Mouse (Mus musculus): ENCODE data around the gene Cebpe.

DNA sequence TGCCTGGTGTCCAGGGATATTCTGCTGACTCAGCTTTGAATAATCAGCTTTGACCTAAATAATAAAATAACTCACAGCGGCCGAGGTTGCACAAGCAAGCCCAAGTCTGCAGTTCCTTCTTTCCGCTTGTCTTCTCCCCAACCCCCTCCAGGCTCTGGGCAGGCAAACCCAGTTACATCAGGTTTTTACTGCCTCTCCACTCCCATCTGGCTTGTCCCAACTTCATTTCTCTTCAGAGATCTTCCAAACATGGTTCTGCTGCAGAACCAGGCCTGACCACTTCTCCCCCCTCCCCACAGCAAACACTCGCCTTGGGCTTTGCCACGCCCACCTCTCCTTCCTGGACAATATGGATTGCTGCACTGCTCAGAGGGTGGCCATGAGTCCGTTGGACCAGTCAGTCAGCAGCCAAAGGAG is 42.6 kb upstream of the Cebpe start:
- no peak for TF ChIP-seq GATA1 (IDR thresholded peaks at IDR 0.05; ENCODE audit: low read length)
- TF ChIP-seq TAL1 (IDR thresholded peaks at IDR 0.05; ENCODE audit: low read length) = no peak
